Mouse (Mus musculus) macrophage (primary cell): ENCODE results near the gene Olfr160. TPM values are rescaled to one million over a fixed set of nuclear protein-coding genes. Genes with fewer than 3 reads are reported as not detected.

Source experiments
- H3K27ac ChIP-seq: fragments of 350-480 bp; formaldehyde crosslinking; 2 replicates; pipeline ENCODE4 v1.9.0; 2021
- H3K36me3 ChIP-seq: fragments of 350-480 bp; formaldehyde crosslinking; 2 replicates; pipeline ENCODE4 v1.9.0; 2021; ENCODE audit errors: inconsistent target
- H3K4me3 ChIP-seq: fragments of 350-480 bp; formaldehyde crosslinking; 2 replicates; pipeline ENCODE4 v1.9.0; 2021; ENCODE audit errors: inconsistent target
- H3K79me2 ChIP-seq: fragments of 350-480 bp; formaldehyde crosslinking; 2 replicates; pipeline ENCODE4 v1.9.0; 2021; ENCODE audit errors: inconsistent target
- WGBS: methylation state at CpG from one replicate; pipeline ENCODE4 v1.1.7; 2026; ENCODE audit warnings: inconsistent platforms; ENCODE audit not compliant: missing documents; 5-methylcytosine and 5-hydroxymethylcytosine counted together
- polyA plus RNA-seq: library from polyadenylated mRNA; stranded (reverse); fragments of 250-400 nt; gene quantifications from 3 replicates; pipeline ENCODE4 v1.2.4, GENCODE M21; 2018; ENCODE audit warnings: inconsistent platforms

Olfr160 gene
- polyA plus RNA-seq, 1 experiment from 2014 or later, result not detected

GRCm38 (mm10) chr9:37669115-37669514 lies 46.9 kb downstream of the Olfr160 start, which contains the start of gene Panx3:
TSS of gene Panx3 (minus strand) at chr9:37669235.
- Histone ChIP-seq H3K27ac (no peak within 1 kb of the TSS), H3K79me2 (no peaks in the 10 kb centered on the region), H3K36me3 (no peaks in the 10 kb centered on the region), H3K4me3 (no peak within 1 kb of the TSS)
- 22% methylated on average over 6 of the region's 6 CpGs for WGBS

GRCm38 (mm10) chr9:37666045-37666444 lies 50.0 kb downstream of the Olfr160 start:
- H3K27ac ChIP-seq, result no peak overlapping the region
- no peaks in the 10 kb centered on the region for H3K36me3 ChIP-seq
- WGBS, result 89% methylated on average over 7 of the region's 7 CpGs
- no peaks in the 10 kb centered on the region for H3K79me2 ChIP-seq
- H3K4me3 ChIP-seq, result no peak overlapping the region

GRCm38 (mm10) chr9:37664604-37665003 lies 51.4 kb downstream of the Olfr160 start:
- WGBS, result 64% methylated on average over 2 of the region's 2 CpGs
- H3K27ac ChIP-seq, result no peak overlapping the region
- no peak overlapping the region for H3K4me3 ChIP-seq
- no peaks in the 10 kb centered on the region for H3K36me3 ChIP-seq
- no peaks in the 10 kb centered on the region for H3K79me2 ChIP-seq

GRCm38 (mm10) chr9:37663210-37663609 lies 52.8 kb downstream of the Olfr160 start:
- 75% methylated on average over 1 of the region's 1 CpGs for WGBS
- Histone ChIP-seq H3K36me3 (no peaks in the 10 kb centered on the region), H3K4me3 (no peak overlapping the region), H3K79me2 (no peaks in the 10 kb centered on the region), H3K27ac (no peak overlapping the region)

GRCm38 (mm10) chr9:37659413-37659812 lies 56.6 kb downstream of the Olfr160 start:
- peaks cover 2% of the 10 kb centered on the region; the same call in 1 of the 2 replicates for H3K36me3 ChIP-seq
- no peak overlapping the region for H3K27ac ChIP-seq
- H3K79me2 ChIP-seq, result peaks cover 10% of the 10 kb centered on the region; the same call in 1 of the 2 replicates
- no peak overlapping the region for H3K4me3 ChIP-seq
- WGBS, result 90% methylated on average over 5 of the region's 6 CpGs

Other genes starting within 250 kb of the Olfr160 start
- 6.0 to 10.2 TPM (median 7.9 TPM) in 3 replicates for gene Msantd2, start 226.9 kb downstream of the Olfr160 start, polyA plus RNA-seq
- 0.17 to 0.22 TPM in 2 of 3 replicates, not detected in the other for gene Esam, start 188.2 kb downstream of the Olfr160 start, polyA plus RNA-seq
- gene Vsig2, start 177.0 kb downstream of the Olfr160 start, polyA plus RNA-seq, result not detected in 3 replicates
- 0.50 to 1.4 TPM (median 0.82 TPM) in 3 replicates for gene Nrgn, start 163.3 kb downstream of the Olfr160 start, polyA plus RNA-seq
- gene Siae, start 160.6 kb downstream of the Olfr160 start, polyA plus RNA-seq, result 17.3 to 25.0 TPM (median 19.8 TPM) in 3 replicates
- gene Spa17, start 102.5 kb downstream of the Olfr160 start, polyA plus RNA-seq, result 0.82 to 3.2 TPM (median 1.1 TPM) in 3 replicates
- gene Tbrg1, start 58.9 kb downstream of the Olfr160 start, polyA plus RNA-seq, result 27.0 to 40.4 TPM (median 32.6 TPM) in 3 replicates
- gene Panx3, start 47.0 kb downstream of the Olfr160 start, polyA plus RNA-seq, result not detected in 3 replicates
- not detected in 3 replicates for gene Olfr874, start 28.9 kb upstream of the Olfr160 start, polyA plus RNA-seq
- gene Olfr875, start 55.6 kb upstream of the Olfr160 start, polyA plus RNA-seq, result not detected in 3 replicates
- gene Olfr876, start 86.8 kb upstream of the Olfr160 start, polyA plus RNA-seq, result not detected in 3 replicates
- gene Olfr877, start 138.0 kb upstream of the Olfr160 start, polyA plus RNA-seq, result not detected in 3 replicates
- not detected in 3 replicates for gene Olfr145, start 180.5 kb upstream of the Olfr160 start, polyA plus RNA-seq
- gene Olfr878, start 201.6 kb upstream of the Olfr160 start, polyA plus RNA-seq, result not detected in 3 replicates